Mouse (Mus musculus) C2C12 (cell line): ENCODE data around the gene Gm21987. TPM values are rescaled to one million over a fixed set of nuclear protein-coding genes. Genes with fewer than 3 reads are reported as not detected.

ENCODE experiments used
- H3K27me3 ChIP-seq: one replicate; pipeline ENCODE4 v1.6.1; 2011; ENCODE audit not compliant: control insufficient read depth, insufficient read depth, insufficient read length
- H3K36me3 ChIP-seq: one replicate; pipeline ENCODE4 v1.6.1; 2011; ENCODE audit not compliant: control insufficient read depth, insufficient read depth
- H3K4me3 ChIP-seq: one replicate; pipeline ENCODE4 v1.5.1; 2011; ENCODE audit warnings: mild to moderate bottlenecking, control low read depth; ENCODE audit not compliant: poor library complexity, insufficient read depth, severe bottlenecking
- H3K79me2 ChIP-seq: one replicate; pipeline ENCODE4 v1.6.1; 2011; ENCODE audit not compliant: control insufficient read depth, insufficient read depth
- H3K79me3 ChIP-seq: one replicate; pipeline ENCODE4 v1.6.1; 2011; ENCODE audit warnings: low read depth, control low read depth
- H3ac ChIP-seq: one replicate; pipeline ENCODE3; 2011; ENCODE audit warnings: low read depth; ENCODE audit not compliant: control insufficient read depth, insufficient read length
- CEBPB ChIP-seq: IDR thresholded peaks from one replicate; pipeline ENCODE4 v1.6.1; 2011; ENCODE audit warnings: low read depth, mild to moderate bottlenecking, control low read depth, moderate library complexity
- CTCF ChIP-seq: IDR thresholded peaks from one replicate; pipeline ENCODE4 v1.5.1; 2011; ENCODE audit not compliant: control insufficient read depth, insufficient read depth, insufficient read length
- FOSL1 ChIP-seq: IDR thresholded peaks from one replicate; pipeline ENCODE4 v1.8.0; 2011; ENCODE audit warnings: mild to moderate bottlenecking, low read length; ENCODE audit not compliant: poor library complexity, insufficient read depth, severe bottlenecking
- MAX ChIP-seq: IDR thresholded peaks from one replicate; pipeline ENCODE4 v1.6.1; 2011; ENCODE audit warnings: mild to moderate bottlenecking, control low read depth
- MYOD1 ChIP-seq: IDR thresholded peaks from one replicate; pipeline ENCODE4 v1.6.1; 2011; ENCODE audit warnings: low read depth; ENCODE audit not compliant: control insufficient read depth, insufficient read length
- MYOG ChIP-seq: IDR thresholded peaks from one replicate; pipeline ENCODE4 v1.6.1; 2011; ENCODE audit not compliant: control insufficient read depth, insufficient read length; ENCODE audit errors: extremely low read depth
- USF1 ChIP-seq: IDR thresholded peaks from one replicate; pipeline ENCODE4 v1.6.1; 2011; ENCODE audit warnings: low read depth, mild to moderate bottlenecking, control low read depth, moderate library complexity
- polyA plus RNA-seq: library from polyadenylated mRNA; unstranded; fragments of >200 nt; fragmentation: generic; extraction: Trizol; gene quantifications from one replicate; pipeline ENCODE4 v1.2.1, GENCODE M21; 2012; ENCODE audit warnings: missing spikeins

The Gm21987 gene
- polyA plus RNA-seq, 1 experiment: not detected

- Histone ChIP-seq H3ac (no peak overlapping the region), H3K79me3 (peaks cover 20% of the 10 kb centered on the region), H3K4me3 (no peak overlapping the region), H3K79me2 (peaks cover 37% of the 10 kb centered on the region), H3K36me3 (peaks cover 45% of the 10 kb centered on the region), H3K27me3 (no peaks in the 10 kb centered on the region)
- TF ChIP-seq FOSL1: no peak
- TF ChIP-seq MYOD1: no peak
- TF ChIP-seq CTCF: no peak
- TF ChIP-seq MAX: no peak
Observed at GRCm38 (mm10) chr16:38348217-38348761, 1.4 kb downstream of the Gm21987 start.

- TF ChIP-seq CTCF (no peak), CEBPB (no peak), MYOG (no peak), FOSL1 (no peak), MAX (no peak)
- Histone ChIP-seq H3K36me3 (peaks cover 50% of the 10 kb centered on the region), H3ac (no peak overlapping the region), H3K79me2 (peaks cover 37% of the 10 kb centered on the region), H3K79me3 (peaks cover 20% of the 10 kb centered on the region), H3K27me3 (no peaks in the 10 kb centered on the region), H3K4me3 (no peak overlapping the region)
Observed at GRCm38 (mm10) chr16:38349881-38350280, 3.0 kb downstream of the Gm21987 start.

GRCm38 (mm10) chr16:38350361-38350855, 3.6 kb downstream of the Gm21987 start:
- no peaks in the 10 kb centered on the region for H3K27me3 ChIP-seq
- peaks cover 50% of the 10 kb centered on the region for H3K36me3 ChIP-seq
- no peak overlapping the region for H3K4me3 ChIP-seq
- H3K79me3 ChIP-seq: peaks cover 20% of the 10 kb centered on the region
- H3K79me2 ChIP-seq: peaks cover 37% of the 10 kb centered on the region
- TF ChIP-seq MAX (no peak), CTCF (no peak)
- H3ac ChIP-seq: no peak overlapping the region

GRCm38 (mm10) chr16:38350939-38351338, 4.1 kb downstream of the Gm21987 start:
- Histone ChIP-seq H3K36me3 (peaks cover 50% of the 10 kb centered on the region), H3ac (no peak overlapping the region), H3K4me3 (no peak overlapping the region), H3K27me3 (no peaks in the 10 kb centered on the region), H3K79me3 (peaks cover 20% of the 10 kb centered on the region), H3K79me2 (peaks cover 37% of the 10 kb centered on the region)
- TF ChIP-seq USF1: no peak
- TF ChIP-seq MYOG: no peak
- TF ChIP-seq FOSL1: no peak
- no peak for TF ChIP-seq CTCF
- no peak for TF ChIP-seq MAX
- no peak for TF ChIP-seq CEBPB
- TF ChIP-seq MYOD1: no peak

GRCm38 (mm10) chr16:38352031-38352430, 5.2 kb downstream of the Gm21987 start:
- Histone ChIP-seq H3K36me3 (peaks cover 50% of the 10 kb centered on the region), H3K79me2 (peaks cover 35% of the 10 kb centered on the region), H3K79me3 (peaks cover 20% of the 10 kb centered on the region), H3K27me3 (no peaks in the 10 kb centered on the region), H3K4me3 (no peak overlapping the region), H3ac (no peak overlapping the region)
- TF ChIP-seq USF1 (no peak), FOSL1 (no peak), MYOD1 (no peak), MAX (no peak), CTCF (no peak), MYOG (no peak), CEBPB (no peak)

GRCm38 (mm10) chr16:38352851-38353250, 6.0 kb downstream of the Gm21987 start:
- Histone ChIP-seq H3ac (no peak overlapping the region), H3K4me3 (no peak overlapping the region), H3K27me3 (no peaks in the 10 kb centered on the region), H3K36me3 (peaks cover 50% of the 10 kb centered on the region), H3K79me2 (peaks cover 27% of the 10 kb centered on the region), H3K79me3 (peaks cover 12% of the 10 kb centered on the region)
- TF ChIP-seq MYOD1 (no peak), CEBPB (no peak), MAX (no peak), USF1 (no peak), MYOG (no peak), CTCF (no peak), FOSL1 (no peak)
